Mouse (Mus musculus): ENCODE data around the gene Adam12. TPM values are rescaled to one million over a fixed set of nuclear protein-coding genes. Genes with fewer than 3 reads are reported as not detected.

Gene Adam12
- polyA plus RNA-seq, 1 experiment from 2014 or later: 15.1 TPM

GRCm38 (mm10) chr7:133911881-133912280 lies 320.1 kb downstream of the Adam12 start:
- WGBS: 92% methylated on average over 3 of the region's 3 CpGs

GRCm38 (mm10) chr7:133909833-133910375 lies 322.0 kb downstream of the Adam12 start:
- H3K27ac ChIP-seq (ENCODE audit: low read depth): no peak overlapping the region
- DNase-seq (ENCODE audit: low spot score) (peak; percentile 43), ATAC-seq (replicated peaks; ENCODE audit: low FRiP score, low TSS enrichment, low read depth) (no peak)
- H3K4me1 ChIP-seq (replicated peaks; ENCODE audit: control insufficient read depth, insufficient read depth, low read length): no peaks in the 10 kb centered on the region; the same call in 1 of the 2 replicates
- no peak overlapping the region for H3K4me3 ChIP-seq (ENCODE audit: low read depth, low read length)
- no peaks in the 10 kb centered on the region for H3K27me3 ChIP-seq (replicated peaks; ENCODE audit: control insufficient read depth, insufficient read depth, low read length)
- H3K9ac ChIP-seq (ENCODE audit: low read length): no peak overlapping the region
- H3K9me3 ChIP-seq (ENCODE audit: control insufficient read depth, low read length): peaks cover 9% of the 10 kb centered on the region
- 26% methylated on average over 7 of the region's 7 CpGs for WGBS
- no peak overlapping the region for H3K4me2 ChIP-seq (ENCODE audit: low read length)
- H3K36me3 ChIP-seq (ENCODE audit: control insufficient read depth, insufficient read depth, low read length): peaks cover 5% of the 10 kb centered on the region; the same call in 1 of the 2 replicates

More at GRCm38 (mm10) chr7:133911881-133912280, 320.1 kb downstream of the Adam12 start:
- Histone ChIP-seq H3K4me1 (replicated peaks; ENCODE audit: control insufficient read depth, insufficient read depth, low read length) (no peaks in the 10 kb centered on the region; the same call in 1 of the 2 replicates), H3K9ac (ENCODE audit: low read length) (no peak overlapping the region), H3K4me3 (ENCODE audit: low read depth, low read length) (no peak overlapping the region), H3K36me3 (ENCODE audit: control insufficient read depth, insufficient read depth, low read length) (peaks cover 5% of the 10 kb centered on the region; the same call in 1 of the 2 replicates), H3K4me2 (ENCODE audit: low read length) (no peak overlapping the region), H3K27me3 (replicated peaks; ENCODE audit: control insufficient read depth, insufficient read depth, low read length) (no peaks in the 10 kb centered on the region), H3K27ac (ENCODE audit: low read depth) (no peak overlapping the region), H3K9me3 (ENCODE audit: control insufficient read depth, low read length) (no peaks in the 10 kb centered on the region)
- ATAC-seq (replicated peaks; ENCODE audit: low FRiP score, low TSS enrichment, low read depth) (no peak), DNase-seq (ENCODE audit: low spot score) (no peak)

- ATAC-seq (replicated peaks; ENCODE audit: low FRiP score, low TSS enrichment, low read depth) (no peak), DNase-seq (ENCODE audit: low spot score) (peak; percentile 34)
- H3K4me1 ChIP-seq (replicated peaks; ENCODE audit: control insufficient read depth, insufficient read depth, low read length): no peaks in the 10 kb centered on the region; the same call in 1 of the 2 replicates
- WGBS: 88% methylated on average over 4 of the region's 4 CpGs
- H3K4me2 ChIP-seq (ENCODE audit: low read length): no peak overlapping the region
- no peak overlapping the region for H3K27ac ChIP-seq (ENCODE audit: low read depth)
- H3K9me3 ChIP-seq (ENCODE audit: control insufficient read depth, low read length): peaks cover 9% of the 10 kb centered on the region
- no peak overlapping the region for H3K4me3 ChIP-seq (ENCODE audit: low read depth, low read length)
- no peaks in the 10 kb centered on the region for H3K27me3 ChIP-seq (replicated peaks; ENCODE audit: control insufficient read depth, insufficient read depth, low read length)
- H3K36me3 ChIP-seq (ENCODE audit: control insufficient read depth, insufficient read depth, low read length): no peaks in the 10 kb centered on the region
- H3K9ac ChIP-seq (ENCODE audit: low read length): no peak overlapping the region
Observed at GRCm38 (mm10) chr7:133908966-133909365, 323.0 kb downstream of the Adam12 start.

GRCm38 (mm10) chr7:133899391-133899790 lies 332.6 kb downstream of the Adam12 start:
- no peak overlapping the region for H3K9ac ChIP-seq (ENCODE audit: low read length)
- DNase-seq (ENCODE audit: low spot score) (peak; percentile 41), ATAC-seq (replicated peaks; ENCODE audit: low FRiP score, low TSS enrichment, low read depth) (no peak)
- no peak overlapping the region for H3K4me2 ChIP-seq (ENCODE audit: low read length)
- H3K27me3 ChIP-seq (replicated peaks; ENCODE audit: control insufficient read depth, insufficient read depth, low read length): no peaks in the 10 kb centered on the region
- no peaks in the 10 kb centered on the region for H3K4me1 ChIP-seq (replicated peaks; ENCODE audit: control insufficient read depth, insufficient read depth, low read length)
- WGBS: 89% methylated on average over 4 of the region's 4 CpGs
- no peak overlapping the region for H3K27ac ChIP-seq (ENCODE audit: low read depth)
- no peak overlapping the region for H3K4me3 ChIP-seq (ENCODE audit: low read depth, low read length)
- no peaks in the 10 kb centered on the region for H3K9me3 ChIP-seq (ENCODE audit: control insufficient read depth, low read length)
- no peaks in the 10 kb centered on the region for H3K36me3 ChIP-seq (ENCODE audit: control insufficient read depth, insufficient read depth, low read length)

GRCm38 (mm10) chr7:133891796-133892195 lies 340.1 kb downstream of the Adam12 start:
- ATAC-seq (replicated peaks; ENCODE audit: low FRiP score, low TSS enrichment, low read depth) (no peak), DNase-seq (ENCODE audit: low spot score) (peak; percentile 10)
- Histone ChIP-seq H3K4me2 (ENCODE audit: low read length) (no peak overlapping the region), H3K4me1 (replicated peaks; ENCODE audit: control insufficient read depth, insufficient read depth, low read length) (no peaks in the 10 kb centered on the region), H3K9me3 (ENCODE audit: control insufficient read depth, low read length) (no peaks in the 10 kb centered on the region), H3K27ac (ENCODE audit: low read depth) (no peak overlapping the region), H3K4me3 (ENCODE audit: low read depth, low read length) (no peak overlapping the region), H3K9ac (ENCODE audit: low read length) (no peak overlapping the region), H3K36me3 (ENCODE audit: control insufficient read depth, insufficient read depth, low read length) (no peaks in the 10 kb centered on the region; the same call in 1 of the 2 replicates), H3K27me3 (replicated peaks; ENCODE audit: control insufficient read depth, insufficient read depth, low read length) (no peaks in the 10 kb centered on the region)
- 75% methylated on average over 4 of the region's 4 CpGs for WGBS

GRCm38 (mm10) chr7:133891298-133891697 lies 340.6 kb downstream of the Adam12 start:
- peak; percentile 37 for DNase-seq (ENCODE audit: low spot score)
- no peaks in the 10 kb centered on the region for H3K4me1 ChIP-seq (replicated peaks; ENCODE audit: control insufficient read depth, insufficient read depth, low read length)
- no peaks in the 10 kb centered on the region for H3K27me3 ChIP-seq (replicated peaks; ENCODE audit: control insufficient read depth, insufficient read depth, low read length)
- 95% methylated on average over 9 of the region's 9 CpGs for WGBS
- H3K27ac ChIP-seq (ENCODE audit: low read depth): no peak overlapping the region
- no peaks in the 10 kb centered on the region for H3K9me3 ChIP-seq (ENCODE audit: control insufficient read depth, low read length)
- ATAC-seq (replicated peaks; ENCODE audit: low FRiP score, low TSS enrichment, low read depth): no peak
- H3K4me2 ChIP-seq (ENCODE audit: low read length): no peak overlapping the region
- no peak overlapping the region for H3K4me3 ChIP-seq (ENCODE audit: low read depth, low read length)
- no peaks in the 10 kb centered on the region; the same call in 1 of the 2 replicates for H3K36me3 ChIP-seq (ENCODE audit: control insufficient read depth, insufficient read depth, low read length)
- H3K9ac ChIP-seq (ENCODE audit: low read length): no peak overlapping the region

GRCm38 (mm10) chr7:133889986-133890385 lies 342.0 kb downstream of the Adam12 start:
- Histone ChIP-seq H3K27me3 (replicated peaks; ENCODE audit: control insufficient read depth, insufficient read depth, low read length) (no peaks in the 10 kb centered on the region), H3K9me3 (ENCODE audit: control insufficient read depth, low read length) (no peaks in the 10 kb centered on the region), H3K9ac (ENCODE audit: low read length) (no peak overlapping the region), H3K4me3 (ENCODE audit: low read depth, low read length) (no peak overlapping the region), H3K27ac (ENCODE audit: low read depth) (no peak overlapping the region), H3K4me2 (ENCODE audit: low read length) (no peak overlapping the region), H3K4me1 (replicated peaks; ENCODE audit: control insufficient read depth, insufficient read depth, low read length) (no peaks in the 10 kb centered on the region), H3K36me3 (ENCODE audit: control insufficient read depth, insufficient read depth, low read length) (no peaks in the 10 kb centered on the region; the same call in 1 of the 2 replicates)
- peak; percentile 12 for DNase-seq (ENCODE audit: low spot score)
- 95% methylated on average over 4 of the region's 4 CpGs for WGBS
- no peak for ATAC-seq (replicated peaks; ENCODE audit: low FRiP score, low TSS enrichment, low read depth)

GRCm38 (mm10) chr7:133888926-133889920 lies 342.7 kb downstream of the Adam12 start:
- no peaks in the 10 kb centered on the region; the same call in 1 of the 2 replicates for H3K36me3 ChIP-seq (ENCODE audit: control insufficient read depth, insufficient read depth, low read length)
- no peak overlapping the region for H3K4me3 ChIP-seq (ENCODE audit: low read depth, low read length)
- no peak overlapping the region for H3K27ac ChIP-seq (ENCODE audit: low read depth)
- ATAC-seq (replicated peaks; ENCODE audit: low FRiP score, low TSS enrichment, low read depth) (no peak), DNase-seq (ENCODE audit: low spot score) (peak; percentile 29)
- no peak overlapping the region for H3K4me2 ChIP-seq (ENCODE audit: low read length)
- no peaks in the 10 kb centered on the region for H3K4me1 ChIP-seq (replicated peaks; ENCODE audit: control insufficient read depth, insufficient read depth, low read length)
- H3K27me3 ChIP-seq (replicated peaks; ENCODE audit: control insufficient read depth, insufficient read depth, low read length): no peaks in the 10 kb centered on the region
- H3K9me3 ChIP-seq (ENCODE audit: control insufficient read depth, low read length): no peaks in the 10 kb centered on the region
- WGBS: 79% methylated on average over 19 of the region's 19 CpGs
- no peak overlapping the region for H3K9ac ChIP-seq (ENCODE audit: low read length)
